Mouse (Mus musculus): ENCODE results near the gene Selenbp1. TPM values are rescaled to one million over a fixed set of nuclear protein-coding genes. Genes with fewer than 3 reads are reported as not detected.
A peak's percentile ranks its signal among the peaks of the same experiment; 100 is the strongest.
"Not testable (repeated sequence)": the region's sequence is repeated elsewhere in the genome, so short reads cannot be mapped to it uniquely, and the experiment has no call there.

Selenbp1 gene
- polyA plus RNA-seq, 1 experiment from 2014 or later: 43.9 TPM

DNA sequence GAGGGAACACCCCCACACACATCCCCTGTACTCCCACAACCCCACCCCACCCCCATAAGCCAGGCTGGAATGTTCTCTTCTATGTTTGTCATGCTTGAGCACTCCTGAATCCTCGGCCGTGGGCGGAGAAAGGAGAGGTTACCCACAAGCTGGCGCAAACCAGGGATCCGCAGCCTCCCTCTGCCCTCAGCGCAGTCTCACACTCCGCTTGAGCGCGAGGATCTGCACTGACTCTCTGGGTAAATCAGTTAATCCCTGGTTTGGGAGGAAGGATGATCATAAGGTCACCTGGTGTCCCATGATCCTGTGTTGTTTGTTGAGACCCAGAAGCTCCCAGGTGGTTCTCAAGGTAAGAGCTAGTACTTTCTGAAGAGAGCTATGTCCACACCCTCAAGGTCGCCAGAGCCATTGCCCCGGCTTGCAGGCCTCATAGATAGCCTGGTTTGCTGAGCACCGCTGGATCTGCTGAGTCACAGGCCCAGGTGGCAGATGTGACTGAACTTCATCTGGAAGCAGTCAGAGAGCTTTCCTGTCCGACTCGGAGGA lies 15.0 kb upstream of the Selenbp1 start:
- no peak overlapping the region for H3K27ac ChIP-seq (ENCODE audit: poor library complexity, severe bottlenecking)
- ATAC-seq (ENCODE audit: insufficient number of reproducible peaks, low FRiP score): peak; percentile 57; the same call in 1 of the 2 replicates
- no peaks in the 10 kb centered on the region for H3K9me3 ChIP-seq (replicated peaks)
- no peaks in the 10 kb centered on the region for H3K27me3 ChIP-seq (replicated peaks)
- 0 out of 2 replicates have a peak, but pooled peaks cover 4% of the 10 kb centered on the region for H3K4me1 ChIP-seq (replicated peaks)
- no peak overlapping the region for H3K4me2 ChIP-seq
- no peak overlapping the region for H3K9ac ChIP-seq
- H3K4me3 ChIP-seq: no peak overlapping the region
- 54% methylated on average over 14 of the region's 14 CpGs for WGBS
- no peaks in the 10 kb centered on the region for H3K36me3 ChIP-seq

DNA sequence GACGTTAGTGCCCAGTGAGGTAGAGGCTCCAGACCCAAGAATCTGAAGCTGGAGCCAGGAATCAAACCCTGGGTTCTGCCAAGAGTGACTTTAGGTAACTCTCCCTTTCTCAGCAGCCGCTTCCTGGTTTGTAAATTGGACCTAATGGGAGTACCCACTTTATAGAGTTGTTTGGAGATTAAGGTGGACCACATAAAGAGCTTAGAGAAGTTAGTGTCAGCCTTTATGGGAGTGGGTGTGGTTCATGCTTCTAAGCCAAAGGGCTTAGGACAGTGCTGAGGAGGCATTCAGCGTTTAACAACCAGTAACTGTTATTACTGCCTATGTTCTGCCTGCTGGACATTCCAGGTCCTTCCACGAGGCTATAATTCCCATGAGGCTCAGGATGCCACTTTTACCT lies 14.0 kb upstream of the Selenbp1 start:
- no peaks in the 10 kb centered on the region for H3K9me3 ChIP-seq (replicated peaks)
- H3K27me3 ChIP-seq (replicated peaks): no peaks in the 10 kb centered on the region
- 0 out of 2 replicates have a peak, but pooled peaks cover 4% of the 10 kb centered on the region for H3K4me1 ChIP-seq (replicated peaks)
- no peak overlapping the region for H3K9ac ChIP-seq
- no peak for ATAC-seq (ENCODE audit: insufficient number of reproducible peaks, low FRiP score)
- no peaks in the 10 kb centered on the region for H3K36me3 ChIP-seq
- no peak overlapping the region for H3K4me3 ChIP-seq
- WGBS: 80% methylated on average over 4 of the region's 4 CpGs
- no peak overlapping the region for H3K4me2 ChIP-seq
- no peak overlapping the region for H3K27ac ChIP-seq (ENCODE audit: poor library complexity, severe bottlenecking)

DNA sequence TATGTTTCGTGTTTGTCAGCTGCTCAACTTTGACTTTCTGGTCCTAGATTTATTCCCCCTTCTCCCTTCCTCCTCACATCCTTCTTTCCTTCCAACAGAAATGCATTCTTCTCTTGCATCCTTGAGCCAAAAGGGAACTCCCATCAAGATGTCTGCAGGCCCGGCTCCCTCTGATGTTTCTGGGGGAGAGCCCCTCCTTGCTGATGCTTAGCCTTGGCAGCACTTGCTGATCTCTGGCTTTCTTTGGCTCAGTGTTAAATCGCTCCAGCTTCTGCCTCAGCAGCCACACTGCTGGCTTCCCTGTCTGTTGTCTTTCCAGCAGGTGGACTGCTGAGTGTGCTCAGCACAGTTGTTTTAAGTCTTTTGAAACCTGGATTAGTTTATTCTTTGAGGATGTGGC lies 11.8 kb upstream of the Selenbp1 start:
- Histone ChIP-seq H3K9ac (no peak overlapping the region), H3K36me3 (no peaks in the 10 kb centered on the region), H3K27me3 (replicated peaks) (no peaks in the 10 kb centered on the region), H3K4me3 (no peak overlapping the region), H3K4me1 (replicated peaks) (peaks cover 5% of the 10 kb centered on the region), H3K9me3 (replicated peaks) (no peaks in the 10 kb centered on the region), H3K4me2 (no peak overlapping the region), H3K27ac (ENCODE audit: poor library complexity, severe bottlenecking) (no peak overlapping the region)
- ATAC-seq (ENCODE audit: insufficient number of reproducible peaks, low FRiP score): no peak
- WGBS: 49% methylated on average over 3 of the region's 3 CpGs

DNA sequence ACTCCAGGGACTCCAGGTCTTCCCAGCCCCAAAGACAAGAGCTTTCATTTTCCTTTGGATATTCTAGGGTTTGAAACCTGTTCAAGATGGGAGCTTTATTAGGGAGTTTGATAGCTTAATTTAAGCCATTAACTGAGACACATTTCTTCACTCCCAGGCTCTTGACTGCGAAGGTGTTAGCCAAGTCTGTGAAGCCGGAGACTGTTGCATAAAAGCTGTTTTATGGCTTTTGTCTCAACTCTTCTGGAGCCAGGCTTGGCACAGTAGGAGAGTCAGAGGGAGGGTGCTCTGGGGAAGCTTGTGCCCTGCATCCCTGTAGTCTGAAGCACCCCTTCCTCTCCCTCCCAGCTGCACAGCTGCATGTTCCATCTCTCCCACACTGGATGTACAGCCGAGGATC lies 10.5 kb upstream of the Selenbp1 start:
- H3K36me3 ChIP-seq: no peaks in the 10 kb centered on the region
- no peak overlapping the region for H3K27ac ChIP-seq (ENCODE audit: poor library complexity, severe bottlenecking)
- 63% methylated on average over 3 of the region's 3 CpGs for WGBS
- peaks cover 8% of the 10 kb centered on the region for H3K4me1 ChIP-seq (replicated peaks)
- H3K9me3 ChIP-seq (replicated peaks): no peaks in the 10 kb centered on the region
- H3K4me3 ChIP-seq: no peak overlapping the region
- no peaks in the 10 kb centered on the region for H3K27me3 ChIP-seq (replicated peaks)
- H3K9ac ChIP-seq: no peak overlapping the region
- no peak for ATAC-seq (ENCODE audit: insufficient number of reproducible peaks, low FRiP score)
- H3K4me2 ChIP-seq: no peak overlapping the region

DNA sequence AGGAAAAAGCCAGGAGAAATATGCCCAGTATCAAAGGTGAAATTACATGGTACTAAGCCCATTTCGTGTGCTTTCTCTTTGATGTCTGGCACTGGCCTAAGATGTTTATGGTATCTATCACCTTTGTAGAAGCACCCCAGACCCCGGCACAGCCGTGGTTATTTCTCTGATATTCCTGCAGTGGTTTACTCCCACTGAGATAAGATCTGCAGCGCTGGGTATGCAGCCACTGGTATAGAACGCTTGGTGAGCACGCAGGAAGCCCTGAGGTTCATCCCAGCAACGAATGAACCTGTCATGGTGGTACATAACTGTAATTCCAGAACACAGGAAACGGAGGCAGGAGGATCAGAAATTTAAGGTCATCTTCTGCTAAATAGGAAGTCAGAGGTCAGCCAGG lies 8.2 kb upstream of the Selenbp1 start:
- Histone ChIP-seq H3K36me3 (no peaks in the 10 kb centered on the region), H3K27me3 (replicated peaks) (no peaks in the 10 kb centered on the region)
- 59% methylated on average over 8 of the region's 8 CpGs for WGBS

DNA sequence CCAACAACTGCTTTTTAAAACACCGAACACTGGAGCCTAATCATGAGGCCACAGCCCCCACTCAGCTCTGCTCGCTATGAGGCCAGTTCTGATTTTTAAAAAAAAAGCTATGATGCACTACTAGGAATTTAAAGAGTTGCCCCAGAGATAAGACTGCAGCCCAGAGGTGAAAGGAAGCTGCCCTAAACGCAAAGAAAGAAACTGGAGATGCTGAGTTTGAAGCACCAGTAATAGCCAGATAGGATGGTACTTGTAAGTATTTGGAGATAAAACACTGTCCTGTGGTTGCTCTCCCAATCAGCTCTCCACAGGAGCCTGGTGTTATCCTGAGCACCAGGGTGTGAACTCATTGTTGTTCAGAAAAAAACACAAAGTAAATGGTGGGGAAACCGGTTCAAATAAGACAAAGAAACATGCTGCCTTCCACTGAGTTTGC lies 6.5 kb upstream of the Selenbp1 start:
- peaks cover 12% of the 10 kb centered on the region for H3K4me1 ChIP-seq (replicated peaks)
- 17% methylated on average over 4 of the region's 4 CpGs for WGBS
- not testable (repeated sequence) for H3K4me2 ChIP-seq; H3K9ac ChIP-seq; H3K27ac ChIP-seq (ENCODE audit: poor library complexity, severe bottlenecking); H3K4me3 ChIP-seq; H3K36me3 ChIP-seq; H3K9me3 ChIP-seq (replicated peaks); H3K27me3 ChIP-seq (replicated peaks)
- ATAC-seq (ENCODE audit: insufficient number of reproducible peaks, low FRiP score): peak; percentile 66

More for the DNA sequence above, 8.2 kb upstream of the Selenbp1 start:
- Histone ChIP-seq H3K9ac (no peak overlapping the region), H3K27ac (ENCODE audit: poor library complexity, severe bottlenecking) (no peak overlapping the region), H3K4me2 (no peak overlapping the region), H3K9me3 (replicated peaks) (no peaks in the 10 kb centered on the region), H3K4me1 (replicated peaks) (peaks cover 4% of the 10 kb centered on the region), H3K4me3 (no peak overlapping the region)
- no peak for ATAC-seq (ENCODE audit: insufficient number of reproducible peaks, low FRiP score)

DNA sequence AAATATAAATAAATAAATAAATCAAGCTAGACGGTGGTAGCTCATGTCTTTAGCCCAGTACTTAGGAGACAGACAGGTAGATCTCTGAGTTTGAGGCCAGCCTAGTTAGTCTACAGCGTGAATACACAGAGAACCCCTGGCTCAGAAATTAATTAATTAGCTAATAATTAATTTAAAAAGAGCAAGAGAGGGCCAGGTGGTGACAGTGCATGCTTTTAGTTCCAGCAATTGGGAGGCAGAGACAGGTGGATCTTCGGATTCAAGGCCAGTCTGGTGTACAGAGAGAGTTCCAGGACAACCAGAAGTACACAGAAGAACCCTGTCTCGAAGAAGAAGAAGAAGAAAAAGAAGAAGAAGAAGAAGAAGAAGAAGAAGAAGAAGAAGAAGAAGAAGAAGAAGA lies 3.9 kb upstream of the Selenbp1 start:
- not testable (repeated sequence) for H3K27me3 ChIP-seq (replicated peaks); H3K4me3 ChIP-seq; H3K9me3 ChIP-seq (replicated peaks); H3K27ac ChIP-seq (ENCODE audit: poor library complexity, severe bottlenecking); H3K4me2 ChIP-seq; ATAC-seq (ENCODE audit: insufficient number of reproducible peaks, low FRiP score); H3K36me3 ChIP-seq; H3K9ac ChIP-seq
- peaks cover 30% of the 10 kb centered on the region for H3K4me1 ChIP-seq (replicated peaks)
- 92% methylated on average over 4 of the region's 4 CpGs for WGBS

DNA sequence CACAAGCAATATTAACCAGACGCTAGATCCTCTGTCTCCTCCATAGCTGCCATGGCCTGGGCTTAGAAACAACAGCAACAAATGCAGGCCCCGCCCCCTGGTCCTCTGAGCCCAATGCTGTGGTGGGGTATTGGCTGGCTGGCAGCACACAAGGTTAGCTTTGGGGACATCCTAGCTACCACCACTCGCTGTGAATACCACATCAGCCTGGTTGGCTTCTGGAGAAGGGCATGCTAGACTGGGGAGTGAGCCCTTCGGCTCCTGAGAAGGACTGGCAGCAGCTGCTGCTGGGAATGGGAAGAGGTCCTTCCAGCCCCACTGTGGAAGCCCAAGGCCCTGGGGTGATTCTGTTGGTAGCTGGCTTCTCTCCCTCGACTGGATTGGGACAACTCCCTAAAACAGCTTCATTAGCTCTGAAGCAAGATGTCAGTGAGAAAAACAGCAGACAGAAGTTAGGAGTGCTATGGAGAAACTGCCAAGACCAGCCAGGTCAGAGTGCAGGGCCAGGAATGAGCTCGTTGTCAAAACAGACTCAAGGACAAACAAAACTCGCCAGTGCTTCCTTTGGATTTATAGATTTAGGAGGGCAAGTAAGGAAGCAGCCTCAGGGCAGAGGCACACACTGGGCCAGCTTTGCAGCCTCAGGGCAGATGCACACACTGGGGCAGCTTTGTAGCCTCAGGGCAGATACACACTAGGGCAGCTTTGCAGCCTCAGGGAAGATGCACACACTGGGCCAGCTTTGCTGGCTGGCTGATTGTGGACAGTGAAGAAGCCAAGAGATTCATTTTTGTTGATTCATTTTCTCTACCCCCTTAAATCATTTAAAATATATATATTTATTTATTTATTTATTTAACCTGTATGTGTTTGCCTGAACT lies 2.2 kb upstream of the Selenbp1 start:
- H3K36me3 ChIP-seq; H3K27me3 ChIP-seq (replicated peaks); H3K9ac ChIP-seq; H3K9me3 ChIP-seq (replicated peaks); H3K4me2 ChIP-seq; H3K27ac ChIP-seq (ENCODE audit: poor library complexity, severe bottlenecking); H3K4me3 ChIP-seq; ATAC-seq (ENCODE audit: insufficient number of reproducible peaks, low FRiP score): not testable (repeated sequence)
- 42% methylated on average over 7 of the region's 7 CpGs for WGBS
- H3K4me1 ChIP-seq (replicated peaks): peaks cover 32% of the 10 kb centered on the region

DNA sequence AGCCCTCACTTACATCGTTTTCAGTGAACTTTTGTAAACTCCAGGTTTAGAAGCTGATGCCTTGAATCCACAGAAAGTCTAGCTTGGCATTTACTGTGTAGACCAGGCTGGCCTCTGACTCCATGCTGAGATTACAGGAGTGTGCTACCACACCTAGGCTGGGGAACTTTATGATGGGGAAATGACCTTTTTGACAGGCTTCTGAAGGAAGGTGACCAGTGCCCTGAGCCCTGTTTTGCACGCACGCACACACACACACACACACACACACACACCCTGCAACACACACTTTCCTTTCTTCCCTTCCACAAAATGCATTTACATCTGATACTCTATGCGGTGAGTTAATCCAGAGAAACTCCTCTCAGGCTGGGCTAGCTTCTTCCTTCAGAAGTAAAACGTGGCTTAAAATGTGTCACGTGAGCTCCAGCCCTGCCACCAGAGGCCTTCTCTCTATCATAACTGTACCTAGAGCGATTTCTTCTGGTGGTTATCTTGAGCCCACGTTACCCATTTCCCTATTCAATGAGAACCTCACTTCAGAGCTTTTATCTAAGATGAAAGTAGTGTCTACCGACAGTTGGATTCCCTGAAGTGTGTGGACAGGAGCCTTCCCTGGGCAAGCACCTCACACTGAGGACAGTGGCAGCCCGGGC lies 1.3 kb upstream of the Selenbp1 start:
- H3K36me3 ChIP-seq; ATAC-seq (ENCODE audit: insufficient number of reproducible peaks, low FRiP score); H3K4me2 ChIP-seq; H3K27me3 ChIP-seq (replicated peaks); H3K4me3 ChIP-seq; H3K27ac ChIP-seq (ENCODE audit: poor library complexity, severe bottlenecking); H3K9ac ChIP-seq; H3K9me3 ChIP-seq (replicated peaks): not testable (repeated sequence)
- WGBS: 59% methylated on average over 10 of the region's 10 CpGs
- peaks cover 28% of the 10 kb centered on the region for H3K4me1 ChIP-seq (replicated peaks)

DNA sequence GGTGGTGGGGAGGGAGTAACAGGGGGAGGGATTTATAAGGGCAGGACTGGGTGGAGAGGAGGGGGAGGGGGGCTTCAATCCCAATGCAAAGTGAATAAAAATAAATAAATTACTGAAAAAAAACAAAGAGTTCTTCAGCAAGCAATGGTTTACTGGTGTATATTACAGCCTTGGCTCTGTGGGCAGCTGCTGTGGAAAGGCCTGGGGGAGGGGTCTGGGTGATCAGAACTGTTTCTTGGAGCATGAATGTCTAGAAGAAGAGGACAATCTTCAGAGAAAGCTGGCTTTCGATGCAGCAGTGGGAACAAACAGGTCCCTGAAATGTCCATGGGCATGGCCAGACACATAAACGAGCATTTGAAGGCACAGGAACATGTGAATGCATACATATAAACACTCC lies 577 bp upstream of the Selenbp1 start:
- H3K9me3 ChIP-seq (replicated peaks); H3K4me3 ChIP-seq; H3K36me3 ChIP-seq; H3K9ac ChIP-seq; H3K27me3 ChIP-seq (replicated peaks); ATAC-seq (ENCODE audit: insufficient number of reproducible peaks, low FRiP score): not testable (repeated sequence)
- H3K4me1 ChIP-seq (replicated peaks): peaks cover 28% of the 10 kb centered on the region
- 61% methylated on average over 2 of the region's 2 CpGs for WGBS
- peak overlapping the region; percentile 65; the same call in 1 of the 2 replicates for H3K27ac ChIP-seq (ENCODE audit: poor library complexity, severe bottlenecking)
- H3K4me2 ChIP-seq: peak overlapping the region; percentile 79; the same call in 1 of the 2 replicates

DNA sequence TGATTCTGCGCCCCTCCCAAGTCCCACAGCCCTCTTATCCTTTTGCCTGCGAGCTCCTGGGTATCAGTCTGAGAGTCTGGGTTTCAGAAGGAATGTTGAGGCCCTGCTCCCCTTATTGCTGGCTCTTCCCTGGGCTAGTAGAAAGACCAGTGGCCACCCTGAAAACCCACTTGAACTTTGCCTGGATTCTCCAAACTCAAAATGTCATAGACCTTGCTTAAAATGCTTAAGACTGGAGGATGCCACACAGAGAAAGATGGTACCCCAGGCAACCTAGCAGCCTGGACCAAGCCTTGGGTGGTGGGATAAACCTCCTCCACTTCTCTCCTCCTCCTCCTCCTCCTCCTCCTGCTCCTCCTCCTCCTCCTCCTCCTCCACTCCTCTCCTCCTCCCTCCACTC lies 748 bp downstream of the Selenbp1 start:
- not testable (repeated sequence) for H3K9ac ChIP-seq; ATAC-seq (ENCODE audit: insufficient number of reproducible peaks, low FRiP score); H3K9me3 ChIP-seq (replicated peaks); H3K36me3 ChIP-seq; H3K27me3 ChIP-seq (replicated peaks)
- H3K4me2 ChIP-seq: peak overlapping the region; percentile 79
- peak overlapping the region; percentile 13; the same call in 1 of the 2 replicates for H3K27ac ChIP-seq (ENCODE audit: poor library complexity, severe bottlenecking)
- H3K4me3 ChIP-seq: peak overlapping the region; percentile 52; the same call in 1 of the 2 replicates
- peaks cover 28% of the 10 kb centered on the region for H3K4me1 ChIP-seq (replicated peaks)
- WGBS: no CpG with 5 or more reads among the region's 2 CpGs

Data from heart, embryonic 12.5 days (tissue).